Mouse (Mus musculus): ENCODE measurements at regions not wholly inside any gene's neighbourhood (a gene's known extent, or its start where the extent isn't known, plus 50 kb on each side); places are given as distances from the start of the nearest gene placed in this dataset.

DNA sequence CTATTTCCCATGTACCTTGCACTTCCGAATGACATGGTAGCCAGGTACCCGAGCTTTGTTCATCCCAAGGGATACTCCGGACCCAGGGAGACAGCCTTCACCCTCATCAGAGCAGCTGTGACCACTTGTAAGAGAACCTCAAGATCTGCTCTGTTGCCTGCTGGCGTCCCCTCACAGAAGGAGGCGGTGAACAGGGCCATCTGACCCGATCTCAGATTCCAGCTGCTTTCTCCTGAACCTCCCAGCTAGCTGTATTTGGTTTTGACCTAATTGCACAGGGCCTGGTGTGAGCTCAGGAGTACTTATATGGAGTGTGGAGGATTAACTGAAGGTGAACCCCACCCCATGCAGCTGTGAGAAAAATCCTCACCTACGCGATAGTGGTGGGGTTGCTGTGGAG is 344.5 kb upstream of the Fam19a5 start:
- in situ Hi-C loops (cut with MboI; ENCODE audit: low sequenced_read_pairs) = no loop called here

DNA sequence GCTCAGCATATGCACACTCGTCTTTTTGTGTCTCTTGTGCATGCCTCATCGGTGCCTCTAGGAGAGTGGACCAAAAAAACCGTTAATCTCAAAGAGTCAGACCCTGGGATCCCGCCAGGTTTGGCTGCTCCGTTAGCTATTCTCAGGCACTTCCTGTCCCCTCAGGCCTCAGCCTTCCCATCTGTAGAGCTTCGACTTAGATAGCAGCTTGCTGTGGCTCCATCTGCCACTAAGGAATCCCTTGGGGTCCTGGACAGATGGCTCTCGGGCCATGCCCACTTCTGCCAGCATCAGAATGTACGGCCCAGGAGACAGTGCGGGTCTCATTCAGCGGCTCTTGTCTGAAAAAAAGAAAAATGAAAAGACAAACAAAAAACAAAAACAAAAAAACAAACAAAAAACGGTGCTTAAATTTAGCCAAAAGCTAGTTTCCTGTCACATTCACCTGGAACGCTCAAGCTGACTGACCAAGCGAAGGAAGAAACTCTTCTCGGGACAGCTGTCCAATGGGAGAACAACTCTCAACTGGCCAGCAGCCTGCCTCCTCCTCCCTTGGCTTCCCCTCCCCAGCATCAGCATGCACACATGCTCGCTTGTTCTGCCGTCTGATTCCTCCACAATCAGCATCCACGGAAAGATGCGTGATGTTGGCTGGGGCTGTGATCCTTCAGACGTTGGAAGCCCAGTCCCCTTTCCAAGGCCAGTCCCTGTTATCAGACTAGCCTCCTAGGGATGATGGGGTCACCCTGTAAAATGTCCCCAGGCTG is 343.6 kb upstream of the Fam19a5 start:
- in situ Hi-C loops (cut with MboI; ENCODE audit: low sequenced_read_pairs) = no loop called here

DNA sequence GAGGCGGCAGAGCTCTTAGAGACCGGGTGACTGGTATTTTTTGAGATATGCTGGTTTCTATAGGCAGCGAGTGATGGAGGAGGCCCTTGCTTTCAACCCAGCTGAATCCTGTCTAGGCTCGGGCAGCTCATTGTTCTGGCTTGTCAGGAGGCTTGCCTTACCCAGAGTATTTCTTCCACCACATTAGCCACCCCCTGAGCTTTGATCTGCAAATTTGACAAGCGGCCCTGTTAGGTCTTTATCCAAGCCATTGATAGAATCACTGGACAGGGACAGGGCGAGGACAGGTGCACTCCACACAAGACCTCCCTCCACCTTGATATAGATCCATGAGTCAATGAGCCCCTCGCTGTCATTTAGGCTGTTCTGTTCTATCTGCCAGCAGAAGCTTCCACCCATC is 343.0 kb upstream of the Fam19a5 start:
- in situ Hi-C loops (cut with MboI; ENCODE audit: low sequenced_read_pairs) = no loop called here

DNA sequence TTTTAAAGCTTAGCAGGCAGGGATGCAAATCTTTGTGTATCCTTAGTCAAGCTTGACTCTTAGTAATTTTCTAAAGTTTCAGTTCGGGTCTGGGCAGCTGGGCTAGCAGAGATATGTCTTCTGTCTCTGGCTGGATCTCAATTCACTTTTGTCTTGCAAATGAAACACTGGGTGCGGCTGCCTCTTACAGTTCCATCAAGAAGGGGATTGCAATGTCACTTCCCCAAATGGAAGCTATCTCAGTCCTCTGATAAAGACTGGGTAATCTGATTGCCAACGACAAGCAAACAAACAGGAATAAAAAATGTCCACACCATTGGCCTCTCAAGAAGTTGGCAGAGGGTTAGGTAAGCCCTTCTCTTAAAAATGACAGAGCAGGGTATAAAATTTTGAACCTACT is 314.1 kb upstream of the Fam19a5 start:
- in situ Hi-C loops (cut with MboI; ENCODE audit: low sequenced_read_pairs) = no loop called here

DNA sequence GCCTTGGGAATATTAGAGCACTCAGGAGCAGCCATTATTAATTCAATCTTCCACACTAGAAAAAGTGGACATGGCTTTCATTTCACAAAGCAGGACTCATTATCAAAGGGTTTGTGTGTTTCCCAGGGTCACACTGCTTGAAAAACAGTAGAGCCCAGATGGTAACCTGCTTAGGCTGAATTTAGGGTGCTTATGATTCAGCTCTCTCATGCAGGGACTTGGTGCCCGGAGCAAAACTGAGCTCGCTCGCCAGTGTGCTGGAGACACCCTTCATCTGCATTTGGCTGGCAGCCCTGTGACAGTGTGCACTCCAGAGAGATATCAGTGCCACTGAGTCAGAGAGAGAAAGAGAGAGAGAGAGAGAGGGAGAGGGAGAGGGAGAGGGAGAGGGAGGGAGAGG is 308.0 kb upstream of the Fam19a5 start:
- in situ Hi-C loops (cut with MboI; ENCODE audit: low sequenced_read_pairs) = no loop called here

DNA sequence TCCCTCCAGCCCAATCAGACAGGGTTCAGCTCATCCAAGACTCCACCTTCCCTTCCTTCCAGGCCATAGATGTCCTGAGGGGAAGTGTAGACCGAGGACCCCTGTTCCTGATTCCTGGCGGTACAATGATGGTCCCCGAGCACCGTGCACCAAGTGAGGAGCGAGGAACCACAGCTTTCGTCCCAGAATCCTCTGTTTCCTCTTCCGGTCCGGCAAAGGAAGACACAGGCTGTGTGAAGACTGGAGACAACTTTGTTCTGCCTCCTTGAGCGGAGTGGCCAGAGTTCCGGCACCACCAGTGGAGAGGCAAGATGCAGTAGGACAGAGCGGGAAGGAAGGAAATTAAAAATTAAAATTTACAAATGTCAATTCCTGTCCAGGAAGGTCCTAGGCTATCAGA is 305.0 kb upstream of the Fam19a5 start:
- in situ Hi-C loops (cut with MboI; ENCODE audit: low sequenced_read_pairs) = no loop called here

DNA sequence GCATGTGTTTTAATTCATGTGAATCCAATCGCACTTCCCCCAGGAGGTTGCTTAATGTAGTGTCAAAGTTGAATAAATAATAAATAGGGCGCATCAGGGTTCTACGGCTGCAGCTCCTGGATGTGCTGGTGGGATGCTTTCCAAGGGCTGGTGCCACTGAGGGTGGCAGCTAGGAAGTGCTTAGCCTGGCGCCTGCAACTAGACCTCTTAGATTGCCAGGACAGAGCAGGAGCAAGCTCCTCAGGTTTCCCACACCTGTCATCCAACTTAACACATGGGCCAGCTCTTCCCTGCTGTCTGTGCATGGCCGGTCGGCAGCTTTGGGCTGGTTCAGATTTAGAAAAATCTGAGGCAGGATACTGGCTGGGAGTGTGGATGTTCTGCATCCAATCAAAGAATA is 282.6 kb upstream of the Fam19a5 start:
- in situ Hi-C loops (cut with MboI; ENCODE audit: low sequenced_read_pairs) = no loop called here

DNA sequence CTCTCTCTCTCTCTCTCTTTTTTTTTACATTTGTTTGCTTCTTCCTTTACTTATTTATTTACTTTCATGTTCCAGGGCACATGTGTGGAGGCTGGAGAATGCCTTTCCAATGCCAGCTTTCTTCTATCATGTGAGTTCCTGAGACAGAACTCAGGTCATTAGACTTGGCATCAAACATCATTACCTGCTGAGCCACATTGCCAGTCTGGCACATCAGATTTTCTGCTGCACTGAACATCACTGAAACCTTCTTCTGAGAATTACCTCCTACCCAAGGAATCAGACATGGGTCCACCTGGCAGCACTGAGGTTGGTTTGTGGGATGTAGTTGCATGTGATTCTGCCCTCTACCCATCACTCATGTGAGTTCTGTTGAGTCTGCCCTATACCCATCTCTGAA is 279.2 kb upstream of the Fam19a5 start:
- in situ Hi-C loops (cut with MboI; ENCODE audit: low sequenced_read_pairs) = no loop called here

DNA sequence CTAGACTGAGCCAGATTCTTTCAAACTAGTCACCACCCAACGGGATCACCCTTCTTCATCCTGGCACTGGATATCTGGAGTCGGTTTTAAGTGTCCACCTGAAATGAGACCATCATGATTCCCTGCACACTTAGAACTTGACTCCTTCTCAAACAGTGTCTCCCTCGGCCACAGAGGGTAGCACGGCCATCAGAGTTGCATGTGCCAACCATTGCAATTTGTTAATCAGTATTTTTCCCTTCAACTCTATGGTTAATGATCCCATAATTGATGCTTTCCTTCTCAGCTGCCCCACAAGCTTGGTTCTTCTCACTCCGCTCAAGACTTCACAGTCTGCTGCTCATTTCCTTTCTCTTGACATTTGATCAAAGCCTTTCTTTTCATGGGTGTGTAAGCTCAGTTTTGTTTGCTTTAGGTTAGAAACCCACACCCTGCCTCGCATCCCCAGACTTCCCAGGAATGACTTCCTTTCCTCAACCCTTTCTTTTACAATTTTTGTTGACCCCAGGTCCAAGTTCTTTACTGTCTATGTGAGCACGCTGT is 253.0 kb upstream of the Fam19a5 start:
- in situ Hi-C loops (cut with MboI; ENCODE audit: low sequenced_read_pairs) = no loop called here

DNA sequence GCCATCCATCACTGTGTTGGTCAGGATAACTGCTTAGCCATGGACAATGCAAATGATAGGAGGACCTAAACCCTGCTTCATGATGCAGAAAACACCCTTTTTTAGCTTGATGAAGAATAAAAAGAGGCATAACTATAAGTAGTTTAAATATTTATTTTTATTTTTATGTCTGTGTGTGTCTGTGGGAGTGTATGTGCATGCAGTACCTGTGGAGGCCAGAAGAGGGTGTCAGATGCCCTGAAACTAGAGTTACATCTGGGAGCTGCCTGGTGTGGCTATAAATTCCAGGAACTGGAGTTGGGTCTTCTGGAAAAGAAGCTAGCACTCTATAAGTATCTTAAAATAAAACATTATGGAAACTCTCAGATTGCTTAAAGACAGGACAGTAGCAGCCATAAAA is 224.2 kb upstream of the Fam19a5 start:
- in situ Hi-C loops (cut with MboI; ENCODE audit: low sequenced_read_pairs) = no loop called here

DNA sequence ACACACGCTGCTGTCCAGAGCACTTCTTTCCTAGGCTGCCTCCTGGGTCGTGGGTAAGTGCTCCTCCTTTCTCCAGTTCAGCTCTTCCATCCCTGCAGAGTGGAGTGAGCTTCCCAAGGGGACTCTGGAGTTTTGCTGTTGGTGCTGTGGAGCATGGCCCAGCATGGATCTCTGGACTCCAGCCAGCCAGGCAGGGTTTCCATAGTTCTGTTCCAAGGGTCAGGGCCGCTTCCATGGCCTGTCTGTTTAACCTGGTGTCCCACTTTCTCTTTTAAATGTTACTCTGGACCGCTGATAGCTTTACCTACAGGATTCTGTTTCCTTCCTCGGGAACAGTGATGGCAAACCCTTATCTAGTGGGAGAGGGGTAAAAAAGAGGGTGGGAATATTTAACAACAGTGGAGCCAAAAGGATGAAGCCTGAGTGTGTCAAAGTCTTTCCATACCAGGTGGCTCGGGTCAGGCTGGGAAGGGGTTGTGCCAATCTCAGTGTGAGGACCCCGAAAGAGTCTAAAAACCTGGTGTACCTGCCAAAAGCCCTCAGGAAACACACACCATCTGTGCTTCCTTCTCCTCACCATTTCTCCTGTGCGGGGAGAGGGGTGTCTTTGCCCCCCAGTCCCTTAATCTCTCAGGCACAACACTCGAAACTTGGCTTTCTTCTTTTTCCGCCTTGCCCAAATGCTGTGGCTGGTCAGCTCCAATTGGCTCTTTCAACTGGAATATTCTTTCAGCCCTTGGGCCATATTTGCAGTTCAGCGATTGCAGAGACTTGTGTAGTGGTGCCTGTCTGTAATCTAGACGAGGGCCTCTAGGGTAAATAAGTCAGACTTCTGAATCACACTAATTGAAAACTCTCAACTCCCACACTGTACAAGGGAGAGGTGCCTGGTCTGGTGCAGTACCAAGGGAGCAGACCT is 222.8 kb upstream of the Fam19a5 start:
- in situ Hi-C loops (cut with MboI; ENCODE audit: low sequenced_read_pairs) = no loop called here

DNA sequence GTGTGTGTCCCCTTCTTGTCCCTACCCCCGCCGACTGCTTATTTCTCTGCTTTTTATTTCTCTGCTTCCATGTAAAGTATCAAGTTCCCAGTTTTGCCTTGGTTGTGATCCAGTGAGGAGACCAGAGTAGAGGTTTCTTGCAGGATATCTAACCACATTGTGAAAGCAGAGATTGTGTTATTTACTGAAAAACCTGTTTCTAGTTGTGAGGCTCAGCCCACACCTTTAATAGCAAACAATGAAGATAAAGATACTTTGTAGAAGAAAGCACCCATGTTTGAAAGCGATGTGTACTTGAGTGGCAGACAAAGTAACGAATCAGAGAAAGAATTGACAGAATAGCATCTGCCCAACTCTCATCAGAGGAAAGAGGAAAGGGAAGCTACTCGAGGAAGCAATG is 218.7 kb upstream of the Fam19a5 start:
- in situ Hi-C loops (cut with MboI; ENCODE audit: low sequenced_read_pairs) = no loop called here

DNA sequence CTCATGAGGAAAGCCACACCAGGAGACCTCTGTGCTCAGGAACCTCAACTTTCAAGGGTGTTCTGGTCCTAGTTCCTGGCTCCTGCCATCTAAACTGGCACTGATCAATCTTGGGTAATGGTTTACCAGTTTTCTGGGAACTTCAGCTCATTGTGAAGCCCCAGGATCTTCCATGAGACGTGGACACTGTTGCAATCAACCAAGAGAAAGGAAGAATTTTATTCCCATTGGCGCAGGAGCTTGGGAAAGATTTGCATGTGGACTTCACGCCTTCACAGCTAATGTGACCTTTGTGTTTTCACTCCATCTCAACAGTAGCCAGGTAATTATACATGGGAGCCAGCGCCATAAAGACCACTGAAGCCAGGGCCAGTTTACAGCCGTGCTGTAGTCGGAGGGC is 217.8 kb upstream of the Fam19a5 start:
- in situ Hi-C loops (cut with MboI; ENCODE audit: low sequenced_read_pairs) = no loop called here

DNA sequence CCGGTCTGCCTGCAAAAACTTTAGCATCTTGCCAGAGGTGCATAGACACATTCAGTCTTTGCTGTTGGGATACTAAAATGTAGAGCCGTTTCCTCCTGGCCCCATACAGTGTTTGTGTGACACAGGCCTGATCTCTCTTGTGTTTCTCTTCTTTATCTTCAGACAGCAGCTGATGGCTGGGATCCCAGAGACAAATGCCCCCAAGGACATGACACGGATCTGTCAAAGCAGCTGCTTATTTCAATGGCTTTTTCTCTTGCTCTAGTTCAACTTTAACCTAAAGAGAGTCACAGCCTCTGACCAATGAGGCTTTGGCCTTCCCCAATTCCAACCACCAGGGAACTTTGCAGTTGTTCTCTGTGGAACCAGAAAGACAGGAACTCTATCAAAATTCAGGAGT is 211.7 kb upstream of the Fam19a5 start:
- in situ Hi-C loops (cut with MboI; ENCODE audit: low sequenced_read_pairs) = no loop called here

DNA sequence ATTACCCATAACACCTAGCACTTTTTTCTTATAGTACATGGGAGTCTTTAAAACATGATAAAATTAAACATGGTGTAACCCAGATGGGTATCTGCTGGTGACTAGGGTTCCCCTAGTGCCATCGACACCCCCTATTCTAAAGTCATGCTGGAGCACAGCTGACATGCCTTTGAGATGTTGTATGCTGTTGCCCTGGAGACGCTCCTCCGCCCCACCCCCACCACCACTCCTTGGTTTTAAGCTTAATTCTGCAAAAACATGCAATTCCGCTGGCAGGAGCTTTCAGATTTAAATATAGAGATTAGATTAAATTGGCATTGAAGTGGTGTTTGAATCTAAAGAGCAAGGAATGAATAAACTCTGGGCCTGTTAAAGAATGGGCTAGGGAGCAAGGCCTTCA is 210.6 kb upstream of the Fam19a5 start:
- in situ Hi-C loops (cut with MboI; ENCODE audit: low sequenced_read_pairs) = no loop called here

DNA sequence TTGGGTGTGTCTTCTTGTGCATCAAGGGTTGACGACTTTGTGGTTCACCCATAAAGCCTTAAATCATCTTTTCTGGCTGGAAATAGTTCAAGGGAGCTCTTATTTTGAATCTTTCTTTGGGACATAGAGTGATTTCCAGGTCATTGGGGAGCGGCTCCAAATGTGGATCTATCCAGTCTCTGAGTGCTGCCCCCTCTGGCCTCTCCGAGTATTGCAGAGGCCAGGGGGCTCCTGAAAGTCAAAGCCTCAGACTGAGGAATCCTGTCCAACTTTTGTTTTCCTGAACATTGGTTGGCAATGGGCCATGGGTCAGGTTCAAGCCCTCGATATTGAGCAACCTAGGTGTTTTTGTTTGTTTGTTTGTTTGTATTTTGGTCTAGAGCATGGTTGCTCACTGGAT is 209.7 kb upstream of the Fam19a5 start:
- in situ Hi-C loops (cut with MboI; ENCODE audit: low sequenced_read_pairs) = no loop called here

DNA sequence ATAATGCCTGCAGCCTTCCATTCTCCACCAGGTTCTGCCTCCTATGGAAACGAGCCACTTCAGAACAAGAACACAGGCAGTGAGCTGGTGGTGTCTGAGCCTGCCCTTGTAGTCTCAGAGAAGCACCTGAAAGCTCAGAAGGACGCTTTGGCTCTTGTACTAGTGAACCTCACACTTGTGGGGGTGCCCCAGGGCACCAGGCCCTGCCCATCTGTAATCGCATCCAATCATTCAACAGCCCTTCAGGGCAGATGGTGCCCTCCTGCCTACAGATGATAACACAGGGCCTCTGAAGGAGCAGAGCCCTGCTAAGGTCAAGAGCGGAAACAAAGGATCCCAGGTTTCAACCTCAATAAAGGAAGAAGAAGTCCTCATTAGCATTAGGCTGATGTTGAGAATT is 208.8 kb upstream of the Fam19a5 start:
- in situ Hi-C loops (cut with MboI; ENCODE audit: low sequenced_read_pairs) = no loop called here

DNA sequence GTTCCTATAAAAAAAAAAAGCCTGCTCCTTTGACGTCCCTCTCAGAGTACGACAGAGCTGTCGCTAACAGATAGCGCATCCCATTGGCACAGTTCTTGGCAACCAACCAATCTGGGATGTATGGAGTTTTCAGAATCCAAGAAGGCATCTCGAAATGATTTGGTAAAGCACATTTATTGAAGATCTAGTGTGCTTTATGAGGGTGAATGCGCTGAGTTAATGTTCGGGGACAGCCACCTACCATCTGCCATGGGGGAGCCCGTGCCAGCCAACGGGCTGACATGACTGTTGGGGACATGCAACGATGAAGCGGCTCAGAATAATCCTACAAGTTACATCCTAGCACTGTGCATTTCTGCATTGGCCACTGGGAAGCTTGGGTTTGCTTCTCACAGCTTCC is 208.4 kb upstream of the Fam19a5 start:
- in situ Hi-C loops (cut with MboI; ENCODE audit: low sequenced_read_pairs) = no loop called here

DNA sequence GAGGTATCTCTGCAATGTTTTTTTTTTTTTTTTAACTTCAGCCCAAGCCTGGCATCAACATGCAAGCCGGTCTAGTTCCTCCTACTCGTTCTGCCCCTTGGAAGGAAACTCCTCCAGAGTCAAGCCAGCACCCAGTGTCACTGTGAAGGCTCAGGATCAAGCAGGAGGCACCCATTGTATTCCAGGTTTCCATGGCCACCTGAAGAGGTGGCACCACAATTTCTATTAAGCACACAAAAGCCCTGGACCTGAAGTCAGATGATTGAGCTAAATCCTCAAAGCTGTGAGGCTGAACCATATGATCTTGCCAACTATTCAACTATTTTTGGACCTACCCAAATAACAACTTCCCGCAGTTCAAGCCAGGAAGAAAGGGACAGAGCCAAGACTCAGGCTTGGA is 204.2 kb upstream of the Fam19a5 start:
- in situ Hi-C loops (cut with MboI; ENCODE audit: low sequenced_read_pairs) = no loop called here

DNA sequence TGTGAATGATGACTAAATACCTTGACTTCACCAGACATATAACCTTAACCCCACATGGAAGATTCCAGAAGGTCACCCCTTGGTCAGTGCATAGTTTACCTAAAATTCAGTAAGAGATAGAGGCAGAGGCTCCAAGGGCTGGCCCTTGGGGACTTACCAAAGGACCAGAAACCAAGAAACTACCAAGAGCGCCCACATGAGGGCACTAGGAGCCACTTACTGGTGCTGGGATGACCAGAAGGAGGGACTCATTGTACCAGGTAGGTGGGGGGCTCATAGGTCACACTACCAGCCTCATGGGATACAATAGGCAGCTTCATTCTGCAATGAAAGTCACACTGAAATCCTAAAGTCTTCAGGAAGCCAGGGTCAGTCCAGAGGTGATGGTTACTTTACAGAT is 201.4 kb upstream of the Fam19a5 start:
- in situ Hi-C loops (cut with MboI; ENCODE audit: low sequenced_read_pairs) = no loop called here

DNA sequence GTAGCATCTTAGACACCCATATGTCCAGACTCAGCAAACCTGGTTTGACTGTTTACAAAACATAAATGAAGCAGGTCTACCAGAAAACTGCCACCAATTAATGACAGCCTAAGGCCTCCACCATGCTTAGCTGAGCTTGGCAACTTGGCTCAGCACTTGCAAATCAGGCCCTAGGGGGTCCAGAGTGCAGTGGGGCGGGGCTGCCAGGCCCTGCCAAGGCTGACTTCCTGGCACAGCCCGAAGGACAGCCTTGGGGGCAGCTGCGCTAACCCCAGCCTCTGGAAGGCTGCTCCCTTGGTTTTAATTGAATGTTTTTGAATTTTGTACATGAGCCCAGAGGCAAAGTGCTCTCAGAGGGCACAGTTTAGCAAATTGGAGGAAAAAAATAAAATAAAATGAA is 198.3 kb upstream of the Fam19a5 start:
- in situ Hi-C loops (cut with MboI; ENCODE audit: low sequenced_read_pairs) = no loop called here

All from CH12F3 (cell line).